Mouse (Mus musculus) E14TG2a.4 (cell line): Measurements from ENCODE around the gene Rab23.
"Not testable (repeated sequence)": the region's sequence is repeated elsewhere in the genome, so short reads cannot be mapped to it uniquely, and the experiment has no call there.

Experiments used
- CTCF ChIP-seq: conservative IDR thresholded peaks from 2 replicates; pipeline ENCODE4 v1.5.1; 2014; ENCODE audit warnings: low read length
- NANOG ChIP-seq: IDR thresholded peaks from 2 replicates; pipeline ENCODE4 v1.6.1; 2014; ENCODE audit warnings: borderline replicate concordance, low read length, mixed read lengths

DNA sequence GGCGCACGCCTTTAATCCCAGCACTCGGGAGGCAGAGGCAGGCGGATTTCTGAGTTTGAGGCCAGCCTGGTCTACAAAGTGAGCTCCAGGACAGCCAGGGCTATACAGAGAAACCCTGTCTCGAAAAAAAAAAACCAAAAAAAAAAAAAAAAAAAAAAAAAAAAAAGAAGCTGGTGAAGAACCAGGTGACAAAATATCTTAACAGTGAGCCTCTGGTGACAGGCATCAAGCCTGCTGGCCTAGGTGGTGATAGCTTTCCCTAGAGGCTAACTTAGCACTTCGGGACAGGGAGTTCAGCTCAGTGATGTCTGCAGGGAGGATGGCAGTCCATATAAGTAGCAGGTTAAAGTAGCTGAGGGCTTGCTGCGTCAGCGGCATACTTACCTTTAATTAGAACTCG is 25.1 kb downstream of the Rab23 start:
- TF ChIP-seq CTCF, NANOG: not testable (repeated sequence)
